Mouse (Mus musculus): ENCODE measurements around the gene Gm9945. TPM values are rescaled to one million over a fixed set of nuclear protein-coding genes. Genes with fewer than 3 reads are reported as not detected.

Gene Gm9945
- total RNA-seq (2022) = not detected

DNA sequence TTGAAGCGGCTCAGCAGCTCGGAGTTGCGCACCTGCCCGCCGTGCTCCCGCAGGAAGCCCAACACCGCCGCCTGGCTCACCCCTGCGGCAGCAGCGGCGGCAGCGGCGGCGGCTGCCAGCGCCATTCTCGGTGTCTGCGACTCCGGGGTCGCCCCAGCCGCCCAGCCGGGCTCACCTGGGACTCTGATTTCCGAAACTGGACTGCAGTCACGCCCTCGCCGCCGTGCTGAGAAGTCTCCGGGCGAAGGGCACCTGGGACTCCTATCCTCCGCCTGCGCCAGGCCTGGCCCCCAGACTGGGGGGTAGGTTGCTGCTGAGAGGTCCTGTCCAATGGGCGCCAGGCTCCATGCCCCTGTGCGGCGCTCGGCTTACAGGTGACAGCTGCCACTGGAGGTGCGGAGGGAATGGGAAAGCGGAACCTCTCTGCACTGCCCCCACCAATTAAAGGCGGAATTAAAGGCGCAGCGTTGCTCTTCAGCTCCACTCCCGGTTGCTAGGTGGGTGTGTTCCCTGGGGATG lies at the start of gene Gm9945, which contains the start of gene Sowaha:
Gene Gm9945 (plus strand): TSS at position 384 of the 519 bp plus-strand sequence.
Gene Sowaha (minus strand): TSS at position 492 of the 519 bp plus-strand sequence.
- DNase-seq = no peak

- DNase-seq = peak; percentile 65
These were observed 49.7 kb upstream of the Gm9945 start for GRCm38 (mm10) chr11:53430300-53430669.

DNA sequence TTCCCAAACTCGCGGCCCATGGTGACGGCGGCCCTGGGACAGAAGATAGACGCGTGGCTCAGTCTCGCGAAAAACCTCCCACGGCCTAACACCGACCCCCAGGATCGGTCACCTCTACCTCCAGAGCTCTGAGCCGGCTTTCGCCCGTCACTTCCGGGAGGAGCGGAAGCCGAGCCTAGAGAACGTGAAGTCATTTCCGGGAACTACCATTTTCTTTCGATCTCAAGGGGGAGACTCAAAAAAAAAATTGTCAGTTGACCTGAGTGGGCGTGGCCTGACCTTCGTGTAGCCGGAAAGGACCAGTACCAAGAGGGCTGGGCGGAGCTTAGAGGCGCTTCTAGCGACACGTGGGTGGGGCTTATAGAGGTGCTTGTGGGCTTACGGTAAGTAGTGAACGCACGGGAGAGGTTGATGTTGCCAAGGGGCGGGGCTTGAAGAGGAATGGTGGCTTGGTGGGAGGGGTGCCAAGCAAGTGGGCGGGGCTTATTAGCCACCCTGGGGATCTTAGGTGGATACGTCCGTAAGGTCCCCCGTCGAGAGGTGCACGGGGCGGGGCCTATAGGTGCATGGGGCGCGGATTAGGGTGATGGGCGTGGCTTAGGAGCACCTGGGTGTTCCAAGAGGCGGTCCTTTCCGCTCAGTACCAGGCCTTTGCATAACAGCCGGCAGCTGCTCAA lies 49.2 kb upstream of the Gm9945 start, which contains the start of the genes Uqcrq and Gdf9:
Gene Uqcrq (minus strand): TSS at position 162 of the 677 bp plus-strand sequence.
Gene Gdf9 (plus strand): TSS at position 354 of the 677 bp plus-strand sequence.
- DNase-seq = peak; percentile 100

DNA sequence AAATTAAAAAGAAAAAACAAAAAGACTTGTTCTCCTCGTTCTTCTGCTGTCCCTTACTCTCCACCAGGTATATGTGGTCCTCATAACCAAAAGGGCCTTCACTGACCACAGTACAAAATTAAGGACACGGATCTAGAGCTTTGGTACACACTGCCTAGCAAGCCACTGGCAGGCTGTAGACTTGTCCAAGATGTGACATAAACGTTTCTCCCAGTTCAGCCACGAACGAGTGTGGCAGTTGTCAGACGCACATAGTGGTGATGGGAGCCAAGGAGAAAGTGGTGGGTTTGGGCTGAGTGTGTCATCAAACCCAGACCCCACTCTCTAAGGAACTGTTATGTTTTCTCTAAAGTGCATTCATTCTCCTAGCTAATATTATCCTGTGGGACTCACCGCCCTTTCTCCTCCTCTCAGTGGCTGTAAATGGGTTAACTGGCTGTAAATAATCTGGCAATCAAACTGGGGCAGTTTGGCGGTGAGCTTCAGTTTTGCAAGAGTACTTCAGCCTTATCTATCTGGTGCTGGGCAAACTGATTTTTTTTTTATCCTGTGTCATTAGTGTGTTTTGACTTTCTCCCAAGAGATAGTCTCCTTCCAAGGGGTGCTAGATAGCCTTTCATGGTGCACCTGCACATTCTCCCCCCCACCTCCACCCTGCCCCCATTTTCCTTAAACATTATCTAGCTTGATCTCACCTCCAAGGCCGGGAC lies 48.5 kb upstream of the Gm9945 start:
- DNase-seq = peak; percentile 46

GRCm38 (mm10) chr11:53433057-53433456 lies 46.9 kb upstream of the Gm9945 start:
- DNase-seq = no peak

DNA sequence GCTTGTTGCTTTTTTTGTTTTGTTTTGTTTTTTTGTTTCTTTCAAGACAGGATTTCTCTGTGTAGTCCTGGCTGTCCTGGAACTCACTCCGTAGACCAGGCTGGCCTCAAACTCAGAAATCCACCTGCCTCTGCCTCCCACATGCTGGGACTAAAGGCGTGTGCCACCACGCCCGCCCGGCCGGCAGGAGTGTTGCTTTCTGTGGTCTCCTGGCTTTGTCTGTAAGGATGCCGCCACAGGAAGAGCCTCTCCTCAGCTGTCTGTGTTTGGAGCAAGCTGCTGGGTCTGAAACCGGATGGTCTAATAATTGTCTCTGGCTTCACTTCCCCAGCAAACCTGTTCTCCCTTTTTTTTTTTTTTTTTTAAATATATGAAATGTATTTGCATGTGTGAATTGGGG lies 44.5 kb upstream of the Gm9945 start:
- DNase-seq = no peak

DNA sequence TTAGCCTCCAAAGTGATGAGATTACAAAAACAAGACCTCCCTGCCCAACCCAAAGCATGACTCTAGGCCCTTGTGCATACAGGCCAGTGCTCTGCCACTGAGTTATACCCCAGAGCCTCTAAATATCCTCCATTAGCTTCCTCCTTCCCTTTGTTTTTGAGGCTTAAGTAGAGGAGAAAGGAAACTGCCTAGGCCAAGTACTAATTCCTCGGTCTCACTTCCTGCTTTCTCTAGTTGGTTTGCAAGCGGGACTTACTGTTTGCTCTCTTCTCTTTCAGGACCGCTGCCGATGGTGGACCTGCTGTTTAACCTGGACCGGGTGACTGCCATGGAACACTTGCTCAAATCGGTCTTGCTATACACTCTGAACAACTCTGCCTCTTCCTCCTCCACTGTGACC lies 43.6 kb upstream of the Gm9945 start:
- DNase-seq = no peak

GRCm38 (mm10) chr11:53441921-53442320 lies 38.0 kb upstream of the Gm9945 start:
- no peak for DNase-seq

- DNase-seq = no peak
These were observed 36.1 kb upstream of the Gm9945 start for GRCm38 (mm10) chr11:53443861-53444260.

- peak; percentile 64 for DNase-seq
These were observed 34.4 kb upstream of the Gm9945 start for GRCm38 (mm10) chr11:53445562-53445961.

- no peak for DNase-seq
These were observed 33.8 kb upstream of the Gm9945 start for GRCm38 (mm10) chr11:53446183-53446582.

GRCm38 (mm10) chr11:53447996-53448395 lies 32.0 kb upstream of the Gm9945 start:
- no peak for DNase-seq

GRCm38 (mm10) chr11:53448529-53448928 lies 31.4 kb upstream of the Gm9945 start:
- no peak for DNase-seq

DNA sequence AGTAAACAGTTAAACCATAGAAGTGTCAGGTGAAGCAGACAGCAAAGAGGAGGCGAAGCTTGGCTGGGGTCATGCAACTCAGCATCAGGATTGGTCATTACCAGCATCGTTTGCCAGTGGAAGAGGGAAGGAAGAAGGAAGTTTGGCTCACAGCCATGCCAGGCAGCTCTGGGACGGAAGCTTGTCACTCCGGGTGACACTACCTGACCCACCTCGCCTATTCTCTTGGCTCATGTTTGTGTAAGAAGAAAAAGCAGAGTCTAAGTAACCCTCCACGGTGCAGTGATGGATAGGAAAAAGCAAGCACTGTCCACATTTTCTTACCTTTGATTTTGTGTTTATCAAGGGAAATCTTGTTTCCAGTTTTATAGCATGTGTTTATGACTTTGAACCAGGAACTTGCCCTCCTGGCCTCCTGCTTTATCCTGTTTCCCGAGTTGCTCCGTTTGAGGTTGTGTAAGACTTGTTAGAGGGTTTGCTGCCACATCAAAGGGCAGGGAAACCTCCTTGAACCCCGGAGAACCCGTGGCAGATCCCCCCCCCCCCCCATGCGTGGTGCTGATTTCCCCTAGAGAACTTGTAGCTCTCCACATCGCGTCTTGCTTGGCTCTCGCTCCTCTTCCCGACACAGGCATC lies 29.8 kb upstream of the Gm9945 start:
- DNase-seq = no peak

- no peak for DNase-seq
These were observed 28.6 kb upstream of the Gm9945 start for GRCm38 (mm10) chr11:53451361-53451760.

DNA sequence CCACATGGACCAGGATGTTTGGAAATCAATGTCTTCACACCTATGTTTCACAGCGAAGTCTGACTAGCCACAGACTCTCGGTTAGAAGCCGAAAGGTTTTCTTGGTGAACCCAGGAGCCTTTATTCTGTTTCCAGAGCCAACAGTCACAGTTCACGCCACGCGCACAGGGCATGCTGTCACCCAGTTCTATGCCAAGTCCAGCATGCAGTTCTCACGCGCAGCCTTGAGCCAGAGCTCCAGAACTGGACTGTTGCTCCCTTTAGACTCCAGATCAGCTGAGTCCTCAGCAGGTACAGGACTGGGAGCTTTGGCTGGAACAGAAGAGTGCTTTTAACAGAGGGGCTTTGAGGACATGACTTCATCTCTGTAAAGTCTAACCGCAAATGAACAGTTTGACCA lies 27.6 kb upstream of the Gm9945 start:
- no peak for DNase-seq

GRCm38 (mm10) chr11:53453031-53453430 lies 26.9 kb upstream of the Gm9945 start:
- no peak for DNase-seq

DNA sequence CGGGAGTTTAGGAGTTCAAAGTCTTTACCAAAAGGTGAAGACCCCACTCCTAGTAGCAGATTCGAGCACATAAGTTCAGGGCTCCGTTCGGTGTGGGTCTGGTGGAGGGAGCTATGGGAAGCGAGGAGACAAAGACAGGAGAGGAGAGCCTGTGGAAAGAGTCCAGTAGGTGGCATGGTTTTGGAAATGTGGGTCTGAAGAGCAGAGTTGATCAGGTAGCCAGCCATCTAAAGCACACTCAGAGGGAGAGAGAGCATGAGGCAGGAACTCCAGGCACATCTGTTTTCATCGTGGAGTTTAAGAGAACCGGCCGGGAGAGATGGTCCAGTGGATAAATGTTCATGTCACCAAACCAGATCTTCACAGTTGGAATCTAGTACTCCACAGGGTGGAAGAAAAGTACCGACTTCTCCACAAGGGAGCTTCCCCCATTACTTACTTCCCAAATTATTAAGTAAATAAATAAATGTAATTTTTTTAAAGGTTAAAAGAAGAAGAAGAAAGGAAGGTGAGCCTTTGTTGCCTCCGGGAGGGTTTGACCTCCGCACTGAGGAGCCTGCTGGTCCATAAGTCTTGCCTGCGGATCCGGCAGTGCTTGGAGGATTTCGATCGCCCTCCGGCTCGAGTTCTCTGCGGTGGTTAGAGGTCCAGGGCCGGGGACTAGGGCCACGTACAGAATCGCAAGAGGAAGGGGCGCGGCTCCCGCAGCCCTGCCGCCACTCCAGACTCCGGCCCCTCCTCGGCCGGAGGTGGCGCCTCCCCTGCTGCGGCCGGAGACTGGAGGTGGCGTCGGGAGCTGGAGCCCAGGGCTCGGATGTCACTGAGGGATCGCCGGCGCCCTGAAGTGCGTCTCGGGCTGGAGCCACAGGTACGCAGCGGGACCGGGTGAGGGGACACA lies 23.2 kb upstream of the Gm9945 start, which contains the start of the genes Gm10447 and Shroom1:
Gene Gm10447 (minus strand): TSS at position 637 of the 898 bp plus-strand sequence.
Gene Shroom1 (plus strand): TSS at position 732 of the 898 bp plus-strand sequence.
- no peak for DNase-seq

DNA sequence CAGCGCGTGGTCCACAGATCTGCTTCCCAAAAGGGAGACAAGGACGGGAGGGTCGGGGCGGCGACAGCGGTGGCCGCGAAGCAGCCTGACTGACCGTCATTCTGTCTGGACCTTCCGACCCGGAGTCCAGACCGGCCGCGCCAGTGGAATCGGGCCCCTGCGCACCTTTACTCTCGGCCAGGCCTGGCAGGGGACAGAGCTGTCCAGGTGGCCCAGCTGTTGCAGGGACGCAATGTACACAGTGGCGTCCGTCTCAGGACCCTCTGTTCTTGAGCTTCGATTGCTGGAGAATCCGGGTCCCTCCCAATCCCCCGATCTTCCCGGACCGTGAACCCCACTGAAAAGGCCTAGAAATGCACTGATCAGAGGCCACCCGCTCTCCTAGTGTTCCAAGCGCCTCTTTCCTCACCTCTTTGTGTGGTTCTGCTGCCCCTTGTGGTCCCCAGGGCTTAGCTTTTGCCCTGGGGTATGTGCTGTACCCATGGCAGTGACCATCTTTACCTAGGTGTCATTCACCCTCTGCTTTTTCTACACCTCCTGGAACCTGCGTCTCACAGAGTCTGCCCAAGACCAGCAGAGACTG lies 22.5 kb upstream of the Gm9945 start:
- no peak for DNase-seq

GRCm38 (mm10) chr11:53458996-53459395 lies 21.0 kb upstream of the Gm9945 start:
- no peak for DNase-seq

- no peak for DNase-seq
These were observed 19.8 kb upstream of the Gm9945 start for GRCm38 (mm10) chr11:53460192-53460591.
